Mouse (Mus musculus): Measurements from ENCODE around the gene Gpr174.

- TF ChIP-seq CTCF (IDR thresholded peaks at IDR 0.05; ENCODE audit: borderline replicate concordance, insufficient read depth, low read depth, low read length), result no peak
- no peak for TF ChIP-seq POLR2A (IDR thresholded peaks at IDR 0.05; ENCODE audit: borderline replicate concordance, insufficient read depth, low read length)
Observed at GRCm38 (mm10) chrX:107329849-107330248, 74.2 kb downstream of the Gpr174 start.
